Mouse (Mus musculus): Measurements from ENCODE around the gene Psmb9.

The Psmb9 gene

DNA sequence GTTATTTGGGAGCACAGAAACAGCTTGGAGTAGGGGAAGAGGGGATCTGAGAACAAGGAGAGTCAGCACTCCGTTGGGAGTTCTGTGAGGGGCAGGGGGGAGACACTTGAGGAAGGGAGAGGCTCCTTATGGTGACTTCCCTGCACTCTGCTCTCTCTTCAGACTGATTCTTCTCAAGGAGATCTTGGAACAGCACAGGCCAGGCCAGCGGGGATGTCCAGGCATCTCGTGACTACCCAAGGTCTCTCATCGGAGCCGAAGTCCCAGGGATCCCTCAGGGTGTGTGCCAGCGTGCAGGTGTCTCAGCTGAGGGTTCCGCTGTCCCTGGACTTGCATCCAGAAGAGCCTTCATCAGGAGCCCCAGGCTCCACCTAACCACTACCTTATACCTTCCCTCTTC lies 48.9 kb downstream of the Psmb9 start:
- no peak for DNase-seq (ENCODE audit: low read depth)

DNA sequence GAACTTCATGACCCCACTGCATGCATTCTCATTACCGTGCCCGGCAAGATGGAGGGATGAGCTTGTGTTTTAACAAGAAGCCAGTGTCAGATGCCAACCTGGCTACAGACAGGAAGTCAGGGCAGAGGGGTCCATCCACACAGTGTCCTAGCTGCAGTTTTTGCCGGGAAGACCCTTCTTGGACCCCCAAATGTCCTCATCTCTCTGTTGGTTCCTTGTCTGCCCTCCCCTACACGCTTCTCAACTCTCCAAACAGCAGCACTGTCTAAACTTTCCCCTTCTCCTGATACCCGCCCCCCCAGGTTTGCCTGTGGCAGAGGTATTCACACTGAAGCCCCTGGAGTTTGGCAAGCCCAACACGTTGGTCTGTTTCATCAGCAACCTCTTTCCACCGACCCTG lies 50.0 kb downstream of the Psmb9 start:
- no peak for DNase-seq (ENCODE audit: low read depth)

DNA sequence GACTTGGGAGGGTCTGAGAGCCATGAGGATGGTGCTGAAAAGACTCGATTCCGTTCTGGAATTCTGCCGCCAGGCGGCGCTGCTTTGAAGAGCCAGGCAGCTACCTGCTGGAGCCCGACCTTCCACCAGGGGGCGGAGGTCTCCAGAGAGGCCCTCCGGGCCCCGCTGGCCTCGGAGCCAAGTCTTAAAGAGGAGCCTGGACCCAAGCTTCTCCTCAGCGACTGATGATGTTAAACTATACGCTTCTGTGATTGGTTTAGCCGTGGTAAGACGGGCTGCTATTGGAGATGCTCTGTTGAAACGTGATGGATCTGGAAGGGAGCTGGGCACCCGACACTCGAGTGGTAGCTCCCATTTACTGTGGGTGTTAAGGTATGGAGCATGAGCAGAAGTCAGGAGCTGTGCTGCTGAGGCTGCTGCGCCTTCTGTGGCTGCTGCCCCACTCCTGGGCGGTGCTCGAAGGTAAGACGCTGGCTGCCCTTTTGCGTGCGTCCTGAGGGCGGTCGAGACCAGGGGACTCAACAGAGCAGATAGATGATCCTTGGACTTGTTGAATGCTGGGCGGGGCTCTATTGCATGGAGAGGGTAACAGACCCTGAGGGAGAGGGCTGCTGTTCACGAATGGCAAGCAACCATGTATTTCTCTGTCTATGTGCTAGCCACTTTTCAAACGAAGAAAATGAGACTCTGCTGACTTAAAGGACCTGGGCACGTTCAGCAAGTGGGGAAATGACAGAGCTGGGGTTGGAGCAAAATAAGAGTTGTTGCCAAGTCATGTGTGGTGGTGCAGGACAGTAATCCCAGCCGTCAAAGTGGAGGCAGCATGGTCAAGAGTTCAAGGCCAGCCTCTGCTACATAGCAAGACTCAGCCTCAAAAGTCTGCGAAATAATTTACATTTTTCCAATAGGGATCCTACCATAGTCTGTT lies 52.0 kb downstream of the Psmb9 start:
- peak; percentile 100 for DNase-seq (ENCODE audit: low read depth)

DNA sequence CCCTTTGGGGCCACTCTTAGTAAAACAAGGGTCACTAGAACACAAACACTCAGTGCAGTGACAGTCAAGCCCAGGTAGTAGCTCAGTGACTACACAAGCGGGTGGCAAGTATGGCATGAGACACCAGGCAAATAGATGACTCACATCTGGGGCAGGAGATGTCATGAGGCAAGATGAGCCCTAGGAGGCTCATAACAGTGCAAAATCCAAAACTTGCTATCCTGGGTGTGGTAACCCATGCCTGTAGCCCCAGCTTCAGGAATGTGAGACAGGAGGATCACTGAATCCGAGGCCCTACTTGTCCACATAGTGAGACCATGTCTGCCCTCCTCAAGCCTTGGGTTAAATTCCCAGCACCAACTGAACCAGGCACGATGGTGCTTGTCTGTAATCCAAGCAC lies 53.1 kb downstream of the Psmb9 start:
- DNase-seq (ENCODE audit: low read depth): no peak

DNA sequence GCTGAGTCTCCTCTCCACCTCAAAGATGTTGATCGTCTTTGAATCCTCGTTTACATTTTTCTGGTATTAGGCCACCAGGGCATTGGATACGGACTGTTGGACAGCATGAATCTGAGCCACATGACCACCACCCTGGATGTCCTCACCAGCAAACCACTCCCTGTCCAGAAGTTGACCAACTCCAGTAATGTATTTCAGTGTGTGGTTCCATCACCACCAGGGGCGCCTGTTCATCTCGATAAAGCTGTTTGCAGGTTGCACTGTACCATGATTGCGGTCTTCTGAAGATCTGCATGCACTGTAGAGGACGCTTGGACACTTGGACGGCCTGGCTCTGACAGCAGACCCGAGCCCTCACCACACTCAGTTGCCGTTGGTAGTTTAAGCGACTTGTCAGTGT lies 54.3 kb downstream of the Psmb9 start:
- DNase-seq (ENCODE audit: low read depth): no peak

Data from fibroblast of lung, adult 2 months (primary cell).